Mouse (Mus musculus) T-helper 2 cell (primary cell): Measurements from ENCODE around the gene H2afj.

ENCODE experiments used
- in situ Hi-C: fragments of 300-600 bp; cut with MboI, MseI; formaldehyde crosslinking; loops from one replicate; pipeline ENCODE4 v1.15.1; 2025; ENCODE audit warnings: high pct_unique_total_duplicates

Gene H2afj

DNA sequence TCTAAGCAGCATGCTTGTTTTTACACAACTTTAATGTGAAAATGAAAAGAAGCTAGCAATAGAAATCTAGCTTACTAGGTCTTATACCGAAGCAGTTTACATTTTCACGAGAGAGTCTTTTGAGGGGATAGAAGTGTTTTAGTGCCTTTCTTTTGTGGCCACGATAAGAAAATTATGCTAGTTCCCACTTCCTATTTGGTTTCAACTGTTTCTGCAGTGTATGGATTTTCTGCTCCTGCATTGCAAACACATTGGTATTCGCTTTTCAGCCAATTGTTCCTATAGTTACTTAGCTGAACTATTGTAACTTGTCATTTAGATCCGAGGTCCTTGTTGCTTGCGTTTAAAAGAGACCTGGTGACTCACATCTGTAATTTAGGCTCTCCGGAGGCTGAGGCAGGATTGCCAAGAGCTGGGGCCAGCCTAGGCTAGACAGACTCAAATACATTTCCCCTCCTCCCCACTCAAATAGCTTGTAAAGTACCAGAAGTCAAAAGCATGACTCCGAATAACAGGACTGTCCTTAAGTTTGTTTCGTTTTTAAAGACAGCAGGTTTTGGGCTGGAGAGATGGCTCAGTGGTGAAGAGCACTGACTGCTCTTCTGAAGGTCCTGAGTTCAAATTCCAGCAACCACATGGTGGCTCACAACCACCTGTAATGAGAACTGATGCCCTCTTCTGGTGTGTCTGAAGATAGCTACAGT lies 3.2 kb upstream of the H2afj start:
- in situ Hi-C loops = loop anchor here (25.0 kb wide), 1 partner anchor 1893 kb away; the partner anchor contains the start of gene Cdkn1b

DNA sequence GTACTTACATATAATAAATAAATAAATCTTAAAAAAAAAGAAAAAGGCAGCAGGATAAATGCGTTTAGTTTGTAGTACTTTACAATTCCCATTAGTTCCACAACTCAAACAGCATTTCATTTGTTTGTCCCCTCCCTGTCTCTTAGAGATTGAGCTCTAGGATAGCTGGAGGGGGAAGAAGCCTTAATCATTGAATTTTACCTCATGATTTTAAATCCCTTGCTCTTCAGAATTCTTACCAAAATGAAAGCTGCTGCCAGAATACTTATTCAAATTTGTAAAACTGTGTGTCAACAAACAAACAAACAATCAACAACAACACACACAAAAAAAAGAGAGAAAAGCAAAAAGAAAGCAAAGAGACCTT lies 2.7 kb upstream of the H2afj start:
- in situ Hi-C loops = loop anchor here (25.0 kb wide), 1 partner anchor 1893 kb away; the partner anchor contains the start of gene Cdkn1b

DNA sequence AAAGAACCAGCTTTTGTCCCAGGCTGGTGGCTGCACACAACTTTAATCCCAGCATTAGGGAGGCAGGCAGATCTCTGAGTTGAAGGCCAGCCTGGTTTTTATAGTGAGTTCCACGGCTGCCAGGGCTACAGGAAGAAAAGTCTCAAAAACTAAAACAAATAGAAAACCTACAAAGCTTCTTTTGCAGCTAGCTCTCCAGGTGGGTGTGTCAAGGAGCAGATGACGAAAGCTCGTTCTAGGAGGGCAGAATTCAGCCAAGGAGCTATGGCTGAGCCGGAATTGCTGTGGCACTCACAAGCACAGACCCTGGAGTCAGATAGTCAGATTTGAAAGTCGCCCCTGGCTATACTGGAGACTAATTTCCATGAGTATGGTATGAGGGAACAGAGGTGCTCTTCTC lies 1.2 kb upstream of the H2afj start:
- in situ Hi-C loops = loop anchor here (25.0 kb wide), 1 partner anchor 1895 kb away; the partner anchor contains the start of gene Cdkn1b

DNA sequence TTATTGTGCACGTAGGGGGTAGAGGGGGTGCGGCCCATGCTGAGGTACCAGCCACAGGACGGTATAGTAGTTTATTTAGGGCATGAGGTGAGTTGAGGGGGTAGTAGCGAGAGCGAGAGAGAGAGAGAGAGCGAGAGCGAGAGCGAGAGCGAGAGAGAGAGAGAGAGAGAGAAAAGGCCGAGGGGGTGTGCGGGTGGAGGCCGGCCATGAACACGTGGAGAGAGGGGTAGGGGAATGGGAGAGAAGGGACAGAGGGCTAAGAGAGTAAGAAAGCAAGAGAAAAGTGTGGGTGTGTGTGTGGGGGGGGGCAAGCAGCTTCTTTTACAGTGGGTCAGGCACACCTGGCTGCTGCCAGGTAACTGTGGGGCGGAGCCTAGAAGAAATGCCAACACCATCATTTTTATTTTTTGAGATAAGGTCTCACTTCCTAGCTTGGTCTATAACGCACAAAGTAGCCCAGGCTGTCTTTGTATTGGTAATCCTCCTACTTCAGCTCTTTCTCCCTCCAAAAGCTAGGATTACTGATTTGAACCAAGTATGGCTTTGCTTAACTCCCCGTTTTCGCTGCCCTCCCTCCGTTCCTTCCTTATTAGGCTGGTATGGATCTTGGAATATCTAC lies 540 bp upstream of the H2afj start:
- in situ Hi-C loops = loop anchor here (25.0 kb wide), 1 partner anchor 1895 kb away; the partner anchor contains the start of gene Cdkn1b

DNA sequence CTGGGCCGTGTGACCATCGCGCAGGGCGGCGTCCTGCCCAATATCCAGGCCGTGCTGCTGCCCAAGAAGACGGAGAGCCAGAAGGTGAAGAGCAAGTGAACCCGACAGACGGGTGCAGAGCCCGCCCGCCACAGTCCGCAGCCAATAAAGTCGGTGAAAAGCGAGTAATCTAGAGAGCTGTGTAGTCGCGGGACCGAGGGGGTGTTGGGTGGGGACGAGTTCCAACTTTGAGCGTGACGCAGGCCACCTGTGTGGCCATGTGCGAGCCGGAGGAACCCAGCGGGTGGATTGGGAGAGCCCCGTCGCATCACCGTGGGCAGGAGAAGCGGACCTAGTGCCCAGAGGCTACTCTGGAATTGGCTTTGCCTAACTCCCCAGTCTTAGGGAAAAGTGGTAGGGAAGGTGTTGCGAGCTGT lies 595 bp downstream of the H2afj start:
- in situ Hi-C loops = loop anchor here (25.0 kb wide), 1 partner anchor 1896 kb away; the partner anchor contains the start of gene Cdkn1b

DNA sequence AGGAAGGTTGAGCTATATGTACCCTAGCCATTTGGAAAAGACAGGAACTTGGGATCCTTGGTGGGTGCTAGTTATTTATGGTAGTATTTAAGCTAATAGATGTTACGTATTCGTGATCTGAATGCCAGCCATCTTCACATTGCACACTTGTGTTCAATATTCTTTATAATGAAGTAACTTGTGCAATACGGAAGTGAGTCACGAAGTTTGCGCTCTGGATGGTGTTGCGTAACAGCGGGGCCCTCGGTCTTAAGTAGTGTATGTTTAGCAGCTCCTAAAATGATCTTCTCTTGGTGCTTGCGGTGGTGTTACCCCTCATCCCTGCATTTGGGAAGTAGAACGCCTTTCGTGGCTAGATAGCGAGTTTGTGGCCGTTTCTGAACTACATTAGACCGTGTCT lies 1.0 kb downstream of the H2afj start:
- in situ Hi-C loops = loop anchor here (25.0 kb wide), 1 partner anchor 1897 kb away; the partner anchor contains the start of gene Cdkn1b

DNA sequence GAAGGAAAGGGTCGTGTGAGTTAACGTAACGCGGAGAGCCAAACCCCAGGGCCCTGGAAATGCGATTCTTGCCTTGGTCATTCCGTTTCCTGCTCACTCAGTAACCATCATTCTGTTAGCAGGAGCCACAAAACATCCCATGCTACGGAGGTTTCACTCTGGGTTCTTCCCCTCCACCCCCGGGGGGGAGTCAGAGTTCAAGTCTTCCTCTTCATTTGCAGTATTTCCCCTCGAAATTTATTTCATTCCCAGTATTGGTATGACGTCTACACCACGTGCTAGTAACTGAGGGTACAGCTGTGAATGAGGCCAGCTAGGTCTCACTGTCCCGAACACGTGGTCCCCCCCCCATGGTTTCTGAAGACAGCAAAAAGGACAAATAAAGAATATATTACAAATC lies 1.6 kb downstream of the H2afj start:
- in situ Hi-C loops = loop anchor here (5.0 to 25.0 kb wide), 2 partner anchors 123 to 1897 kb away; partner anchors contain the start of gene Cdkn1b

DNA sequence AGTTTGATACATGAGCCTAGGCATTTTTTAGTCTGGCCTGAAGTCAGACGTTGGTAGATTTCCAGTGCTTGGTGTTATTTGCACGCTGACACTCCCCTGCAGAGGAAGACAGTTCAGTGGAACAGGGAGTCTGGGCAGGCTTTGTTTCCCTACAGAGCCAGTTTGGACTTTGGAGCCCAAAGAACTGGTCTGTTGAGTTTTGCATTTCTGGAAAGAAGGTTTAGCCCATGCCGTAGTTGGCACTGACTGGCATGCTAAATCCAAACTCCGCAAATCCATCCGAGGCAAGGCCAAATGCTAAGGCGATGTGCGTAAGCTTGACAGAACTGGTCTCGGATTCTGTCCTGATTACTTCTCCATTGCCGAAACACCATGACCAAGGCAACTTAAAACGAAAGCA lies 3.2 kb downstream of the H2afj start:
- in situ Hi-C loops = loop anchor here (5.0 to 25.0 kb wide), 2 partner anchors 121 to 1899 kb away; partner anchors contain the start of gene Cdkn1b

DNA sequence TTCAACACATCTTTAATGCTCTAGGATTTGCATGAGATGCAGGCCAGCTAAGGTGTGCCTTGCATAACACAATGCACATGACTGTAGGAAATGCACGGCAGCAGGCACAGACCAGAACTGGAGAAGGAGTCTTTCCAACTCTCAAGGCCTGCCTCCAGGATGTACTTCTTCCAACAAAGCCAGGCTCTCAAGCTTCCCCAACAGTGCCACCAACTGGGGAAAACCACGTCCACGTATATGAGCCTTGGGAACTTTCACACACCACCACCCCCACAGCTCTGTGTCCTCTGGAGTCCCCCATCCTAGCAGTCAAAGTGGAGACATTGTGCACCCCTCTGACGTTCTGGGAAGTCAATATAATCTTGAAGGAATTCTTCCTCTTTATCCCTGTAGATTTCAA lies 5.1 kb downstream of the H2afj start:
- in situ Hi-C loops = loop anchor here (5.0 to 25.0 kb wide), 2 partner anchors 119 to 1901 kb away; partner anchors contain the start of gene Cdkn1b

DNA sequence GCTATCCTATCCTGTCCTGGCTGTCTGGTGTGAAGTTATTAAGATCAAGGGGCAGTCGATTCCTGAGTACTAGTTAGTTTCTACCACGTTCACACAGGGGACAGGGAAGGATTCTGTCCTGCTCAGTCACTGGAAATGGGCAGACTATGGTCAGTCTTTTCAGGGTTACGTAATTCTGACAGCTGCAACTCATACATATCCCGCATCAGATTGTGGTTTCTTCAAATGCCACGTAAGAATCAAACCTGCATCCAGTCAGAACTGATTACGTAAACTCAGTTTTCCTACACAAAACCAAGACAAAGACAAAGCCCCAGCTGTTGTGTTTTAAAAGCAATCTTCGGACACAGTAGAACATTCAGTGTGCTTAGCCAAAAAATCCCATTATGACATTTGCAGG lies 7.3 kb downstream of the H2afj start:
- in situ Hi-C loops = loop anchor here (25.0 kb wide), 1 partner anchor 1903 kb away; the partner anchor contains the start of gene Cdkn1b

DNA sequence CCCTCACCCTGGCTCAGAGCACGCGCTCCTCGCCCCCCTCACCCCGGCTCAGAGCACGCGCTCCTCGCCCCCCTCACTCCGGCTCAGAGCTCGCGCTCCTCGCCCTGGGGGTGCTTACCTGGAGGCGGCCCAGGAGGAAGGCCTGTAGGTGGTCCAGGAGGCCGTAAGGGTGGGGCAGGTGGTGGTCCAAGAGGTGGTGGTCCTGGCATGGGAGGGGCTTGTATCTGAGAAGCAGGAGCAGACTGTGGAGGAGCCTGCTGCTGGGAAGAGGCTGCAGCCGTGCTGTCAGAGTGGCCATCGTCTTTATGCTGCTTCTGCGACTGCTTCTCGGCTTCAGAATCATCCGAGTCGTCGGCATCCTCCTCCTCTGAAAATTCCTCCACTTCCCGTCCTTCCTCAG lies 8.8 kb downstream of the H2afj start:
- in situ Hi-C loops = loop anchor here (25.0 kb wide), 1 partner anchor 1905 kb away; the partner anchor contains the start of gene Cdkn1b

DNA sequence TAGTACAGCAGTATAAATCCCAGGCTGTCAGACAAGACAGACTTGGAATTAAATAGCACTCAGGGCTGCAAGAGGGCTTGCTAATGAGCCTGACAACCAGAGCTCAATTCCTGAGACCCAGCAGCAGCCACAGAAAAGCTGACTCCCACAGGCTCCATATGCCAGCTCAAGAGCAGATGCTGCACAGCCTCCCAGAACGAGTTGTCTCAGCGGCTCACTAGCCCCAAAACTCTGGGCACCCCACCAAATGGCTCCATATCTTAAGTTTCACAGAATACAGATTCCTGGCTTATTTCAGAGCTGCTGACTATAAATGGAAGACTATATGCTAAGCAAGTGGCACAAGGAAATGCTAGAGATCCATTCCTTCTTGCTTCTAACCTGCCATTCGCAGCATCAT lies 9.5 kb downstream of the H2afj start:
- in situ Hi-C loops = loop anchor here (25.0 kb wide), 1 partner anchor 1905 kb away; the partner anchor contains the start of gene Cdkn1b

DNA sequence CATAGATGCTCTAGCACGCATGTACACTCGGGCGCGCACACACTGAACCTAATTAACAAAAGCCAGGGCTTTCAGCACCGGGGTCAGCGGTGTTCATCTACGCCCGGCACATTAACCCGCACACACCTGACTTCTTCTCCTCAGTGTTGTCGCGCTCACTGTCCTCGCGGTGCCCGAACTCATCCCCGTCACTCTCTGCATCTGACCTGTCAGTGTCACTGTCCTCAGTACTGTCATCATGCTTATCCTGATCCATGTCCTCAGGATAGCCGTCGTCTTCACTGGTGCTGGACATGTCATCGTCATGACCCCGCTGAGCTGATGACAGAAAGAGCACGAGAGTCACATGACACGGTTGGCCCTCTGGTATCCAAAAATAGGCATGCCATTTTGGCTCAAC lies 12.3 kb downstream of the H2afj start:
- in situ Hi-C loops = loop anchor here (10.0 to 25.0 kb wide), 2 partner anchors 924 to 1908 kb away; partner anchors contain the start of gene Cdkn1b

DNA sequence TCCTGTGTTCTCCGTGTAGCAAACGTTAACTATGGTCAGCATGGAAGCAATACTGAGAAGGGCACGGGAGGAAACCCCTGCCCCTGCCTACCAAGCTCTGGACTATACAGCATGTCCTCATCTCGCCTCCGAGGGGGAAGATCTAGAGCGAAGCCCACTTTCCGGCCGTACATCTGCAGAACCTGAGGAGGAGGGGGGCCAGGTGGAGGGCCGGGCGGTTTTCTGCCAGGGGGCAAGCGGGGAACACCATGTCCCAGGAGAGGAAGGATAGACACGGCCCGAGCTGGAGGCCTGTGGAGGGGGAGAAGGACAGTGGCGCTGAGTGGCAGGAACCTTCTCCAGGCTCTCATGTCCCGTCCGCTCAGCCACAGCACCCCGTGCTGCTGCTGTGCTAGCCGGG lies 13.0 kb downstream of the H2afj start:
- in situ Hi-C loops = loop anchor here (10.0 to 25.0 kb wide), 2 partner anchors 924 to 1909 kb away; partner anchors contain the start of gene Cdkn1b

DNA sequence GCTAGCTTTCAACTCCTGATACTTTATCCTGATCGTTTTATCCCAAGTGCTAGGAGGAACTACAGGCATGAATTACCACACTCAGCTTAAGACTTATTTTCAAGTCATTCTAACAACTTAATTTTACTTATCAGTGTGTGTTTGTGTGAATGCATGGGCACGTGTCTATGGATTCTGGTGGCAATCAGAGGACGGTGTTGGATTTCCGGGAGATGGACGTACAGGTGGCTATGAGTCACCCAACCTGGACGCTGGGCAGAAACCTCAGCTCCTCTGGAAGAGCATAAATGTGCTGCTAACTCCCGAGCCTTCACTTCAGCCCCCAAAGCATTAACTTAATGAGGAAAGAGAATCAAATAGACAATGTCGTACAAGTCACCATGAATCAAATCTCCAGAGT lies 16.9 kb downstream of the H2afj start:
- in situ Hi-C loops = loop anchor here (10.0 to 25.0 kb wide), 2 partner anchors 920 to 1913 kb away; partner anchors contain the start of gene Cdkn1b

DNA sequence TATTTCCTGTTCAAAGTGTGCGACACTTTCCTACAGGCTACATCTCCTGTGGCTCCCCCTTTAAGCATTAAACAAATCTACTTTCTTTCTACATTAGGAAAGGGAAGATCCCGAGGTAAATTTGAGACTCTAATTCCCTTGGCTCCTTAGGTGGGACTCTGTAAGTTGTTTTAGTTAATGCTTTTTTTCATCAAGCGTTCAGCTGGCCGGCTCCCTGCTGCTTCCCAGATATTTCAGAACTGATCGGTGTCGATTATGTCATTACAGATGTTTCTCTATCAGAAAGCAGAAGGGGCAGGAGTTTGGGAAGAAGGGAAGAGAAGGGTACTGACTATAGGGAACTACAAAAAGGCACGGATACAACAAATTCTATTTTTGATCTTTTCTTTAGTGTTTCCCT lies 19.1 kb downstream of the H2afj start:
- in situ Hi-C loops = loop anchor here (10.0 kb wide), 1 partner anchor 918 kb away; no protein-coding TSS in a partner anchor

DNA sequence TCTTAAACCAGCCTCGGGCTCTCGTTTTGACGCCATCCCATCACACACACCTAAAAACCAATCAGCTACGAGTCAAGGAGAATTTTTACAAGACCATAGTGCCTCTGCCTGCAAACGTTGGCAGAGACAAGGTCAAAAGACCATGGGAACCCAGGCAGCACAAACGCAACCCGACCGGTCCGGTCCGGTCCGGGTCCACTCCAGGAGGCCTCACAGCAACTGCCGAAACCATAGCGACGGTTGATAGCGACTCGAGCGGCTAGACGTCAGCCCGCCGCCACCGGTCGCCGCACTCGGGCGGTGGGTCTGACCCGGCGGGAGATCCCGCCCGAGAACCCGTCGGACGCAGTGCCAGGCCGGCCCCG lies 19.5 kb downstream of the H2afj start, which contains the start of gene BC049715:
BC049715 (plus strand) TSS at position 111 of the 365 bp plus-strand sequence.
- in situ Hi-C loops = loop anchor here (10.0 kb wide), 1 partner anchor 917 kb away; no protein-coding TSS in a partner anchor

DNA sequence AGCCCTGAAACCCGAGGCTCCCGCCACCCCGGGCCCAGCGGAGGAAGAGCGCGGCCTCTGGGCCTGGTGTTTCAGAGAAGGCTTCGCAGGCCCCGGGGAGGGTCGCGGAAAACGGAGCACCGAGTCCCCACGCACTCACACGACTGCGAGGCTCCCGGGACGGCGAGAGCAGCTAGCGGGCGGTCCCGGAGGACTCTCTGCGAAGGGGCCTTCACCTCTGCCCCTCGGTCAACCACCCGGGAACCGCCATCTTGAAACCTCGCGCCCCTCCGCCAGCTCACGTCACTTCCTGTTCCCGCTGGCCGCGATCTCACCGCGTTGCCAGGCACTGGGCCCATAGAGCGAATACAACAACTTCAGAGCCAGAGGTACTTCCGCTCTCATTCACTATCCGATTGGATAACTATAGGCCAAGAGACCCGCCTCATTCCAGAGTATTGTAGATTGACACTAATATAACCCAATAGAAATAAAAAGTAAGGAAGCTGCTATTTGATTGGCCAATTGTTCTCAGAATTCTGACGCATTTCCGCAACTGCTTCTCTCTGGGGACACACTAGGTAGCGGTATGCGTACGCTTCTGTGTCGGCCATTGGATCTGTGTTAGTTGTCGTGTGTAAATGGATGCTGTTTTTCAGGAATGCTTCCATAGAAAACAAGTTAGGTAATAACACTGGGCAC lies 20.0 kb downstream of the H2afj start, which contains the start of gene Wbp11:
Wbp11 (minus strand) TSS at position 353 of the 681 bp plus-strand sequence.
- in situ Hi-C loops = loop anchor here (10.0 kb wide), 1 partner anchor 917 kb away; no protein-coding TSS in a partner anchor

DNA sequence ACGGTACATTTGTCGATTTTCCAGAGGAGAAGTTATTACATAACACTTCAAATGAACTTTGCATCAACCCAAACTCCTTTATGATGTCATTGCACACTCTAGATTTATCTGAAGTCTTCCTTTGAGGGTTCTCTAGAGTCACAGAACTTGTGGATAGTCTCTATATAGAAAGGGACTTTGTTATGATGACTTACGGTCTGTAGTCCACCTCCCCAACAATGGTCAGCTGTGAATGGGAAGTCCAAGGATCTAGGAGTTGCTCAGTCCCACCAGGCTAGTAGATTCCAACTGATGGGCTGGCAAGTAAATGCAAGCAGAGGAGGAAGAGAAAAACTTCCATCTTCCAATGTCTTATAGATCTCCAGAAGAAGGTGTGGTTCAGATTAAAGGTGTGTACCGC lies 20.6 kb downstream of the H2afj start:
- in situ Hi-C loops = loop anchor here (10.0 kb wide), 1 partner anchor 916 kb away; no protein-coding TSS in a partner anchor

DNA sequence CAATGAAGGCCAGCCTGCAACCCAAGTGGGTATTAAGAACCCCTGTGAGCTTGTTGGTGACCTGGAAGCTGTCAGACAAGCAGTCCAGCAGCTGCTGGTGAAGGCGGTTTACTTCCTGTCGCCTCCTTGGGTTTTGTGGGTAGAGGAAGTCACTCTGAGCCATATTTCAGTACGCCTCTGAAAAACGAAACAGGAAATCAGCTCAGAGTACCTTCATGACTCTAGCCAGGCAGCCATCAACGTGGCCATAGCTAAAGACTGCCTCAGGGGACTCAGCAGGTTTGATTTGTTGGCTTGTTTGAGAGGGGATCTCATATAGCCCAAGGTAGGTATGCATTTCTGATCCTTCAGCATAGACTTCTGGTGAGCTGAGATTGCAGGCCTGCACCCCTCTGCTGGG lies 23.7 kb downstream of the H2afj start:
- in situ Hi-C loops = no loop called here

DNA sequence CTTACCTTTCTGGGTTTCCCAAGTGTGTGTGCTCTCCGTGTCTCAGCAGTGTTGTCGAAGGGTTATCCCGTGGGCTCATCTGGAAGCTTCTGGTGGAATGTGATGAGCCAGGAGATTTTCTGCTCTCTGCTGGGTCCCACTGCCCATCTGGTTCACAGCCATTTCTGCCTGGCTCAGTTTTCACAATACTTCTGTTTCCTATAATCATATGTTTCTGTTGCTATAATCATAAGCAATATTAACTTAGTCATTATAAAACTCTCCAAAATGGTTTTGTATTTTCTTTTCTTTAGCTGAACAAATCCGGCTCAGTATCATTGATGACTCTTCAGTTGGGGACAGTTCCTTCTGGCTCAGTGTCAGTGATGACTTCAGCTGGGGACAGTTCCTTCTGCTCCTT lies 27.3 kb downstream of the H2afj start, which contains the start of gene Smco3:
Smco3 (minus strand) TSS at position 101 of the 400 bp plus-strand sequence.
- in situ Hi-C loops = no loop called here
